Mouse (Mus musculus): ENCODE measurements around the gene Tfip11.

DNA sequence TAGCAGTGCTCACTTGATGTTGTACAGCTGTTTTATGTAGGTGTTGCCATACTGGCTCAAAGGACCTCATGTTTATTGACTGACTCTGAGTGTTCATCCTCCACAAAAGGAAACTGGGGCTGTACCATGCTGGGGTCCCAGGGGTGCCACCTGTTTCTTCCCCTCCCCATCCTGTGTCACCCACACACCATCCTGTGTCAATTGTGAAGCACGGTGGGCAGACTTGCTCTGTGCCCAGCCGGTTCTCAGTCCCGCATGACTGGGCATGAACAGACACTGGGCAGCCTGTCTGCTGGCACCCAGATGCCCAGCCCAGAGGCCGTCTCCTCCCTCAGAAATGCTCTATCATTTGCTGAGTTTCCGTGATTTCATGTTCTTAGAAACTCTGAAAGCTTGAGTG is 34.3 kb upstream of the Tfip11 start:
- TF ChIP-seq EP300 (IDR thresholded peaks at IDR 0.05; ENCODE audit: insufficient read depth, low read depth, low read length) (no peak), CTCF (IDR thresholded peaks at IDR 0.05) (no peak)

Measured in heart, adult 2 months (tissue).